In genomic region chr1:156471955-156472354, GRCm38 (mm10) we compare ENCODE assay signal across 20 mouse cellular contexts. TPM values are rescaled to one million over a fixed set of nuclear protein-coding genes. Genes with fewer than 3 reads are reported as not detected.
A peak's percentile ranks its signal among the peaks of the same experiment; 100 is the strongest.
DNase-seq lines count a peak whose midpoint lies in the region; ATAC-seq lines count a peak whose summit lies in the region.
"Had no signal": no experiment of that assay in that cellular context is flagged by ENCODE, and none has a peak within 500 bp of the region (broad histone marks: within the 10 kb centered on the region; RNA-seq: fewer than 3 reads in every experiment).

No protein-coding gene starts in this region.

- ATAC-seq in heart, embryonic 14.5 days (ENCODE audit: insufficient number of reproducible peaks, insufficient read depth, low FRiP score, low read depth): no peak
- ATAC-seq in lung, embryonic 15.5 days (ENCODE audit: borderline replicate concordance, extremely low read depth, low FRiP score, low TSS enrichment): no peak
- no peak for ATAC-seq in intestine, embryonic 16.5 days
- ATAC-seq in stomach, embryonic 14.5 days (ENCODE audit: insufficient number of reproducible peaks, insufficient read depth, low FRiP score, low read depth): no peak
- ATAC-seq in hindbrain, embryonic 16.5 days: no peak

- peaks cover 2% of the 10 kb centered on the region; the same call in 1 of the 2 replicates for H3K36me3 ChIP-seq in heart, embryonic 14.5 days (ENCODE audit: control insufficient read depth, insufficient read depth, low read length)
- H3K36me3 ChIP-seq in lung, embryonic 15.5 days: no peaks in the 10 kb centered on the region
- no peaks in the 10 kb centered on the region for H3K36me3 ChIP-seq in intestine, embryonic 16.5 days (ENCODE audit: control insufficient read depth, insufficient read depth, low read length)
- H3K36me3 ChIP-seq in stomach, embryonic 14.5 days (ENCODE audit: control insufficient read depth, insufficient read depth, low read length): no peaks in the 10 kb centered on the region
- no peaks in the 10 kb centered on the region for H3K36me3 ChIP-seq in hindbrain, embryonic 16.5 days (ENCODE audit: control insufficient read depth, insufficient read depth, low read length)
- H3K36me3 ChIP-seq: neural tube, embryonic 12.5 days had no signal

- peak overlapping the region; percentile 42; the same call in 1 of the 2 replicates for H3K9ac ChIP-seq in heart, embryonic 14.5 days (ENCODE audit: low read length)
- no peak overlapping the region for H3K9ac ChIP-seq in lung, embryonic 15.5 days
- no peak overlapping the region for H3K9ac ChIP-seq in intestine, embryonic 16.5 days (ENCODE audit: low read depth, low read length)
- no peak overlapping the region for H3K9ac ChIP-seq in stomach, embryonic 14.5 days (replicated peaks; ENCODE audit: low read depth, low read length)
- H3K9ac ChIP-seq in hindbrain, embryonic 16.5 days (ENCODE audit: low read depth, low read length): no peak overlapping the region
- H3K9ac ChIP-seq: hindbrain, embryonic 12.5 days; neural tube, embryonic 12.5 days had no signal

- H3K4me2 ChIP-seq in heart, embryonic 14.5 days (ENCODE audit: low read length): peak overlapping the region; percentile 74
- H3K4me2 ChIP-seq in lung, embryonic 15.5 days: peak overlapping the region; percentile 73; the same call in 1 of the 2 replicates
- H3K4me2 ChIP-seq in intestine, embryonic 16.5 days (ENCODE audit: low read depth, low read length): peak overlapping the region; percentile 71
- H3K4me2 ChIP-seq in stomach, embryonic 14.5 days (replicated peaks; ENCODE audit: low read depth, low read length): peak overlapping the region; percentile 68; the same call in 1 of the 2 replicates
- no peak overlapping the region for H3K4me2 ChIP-seq in hindbrain, embryonic 16.5 days (ENCODE audit: low read length)

- DNase-seq in heart, postnatal 36 days: no peak
- no peak for DNase-seq in lung, postnatal 10 days
- DNase-seq in retina, embryonic 14.5 days (ENCODE audit: low spot score): no peak
- DNase-seq: adrenal gland, postnatal 25 days; B cell, adult 2 months; cerebellum, adult 18-20 months; embryo, embryonic 11 days; gastrocnemius, postnatal 14 days; kidney, postnatal 25 days; midbrain, embryonic 14.5 days; thymus, postnatal 14 days had no signal

- peaks cover 5 to 25% of the 10 kb centered on the region in 2 experiments; a peak in 3 of 4 replicates for H3K4me1 ChIP-seq in heart, embryonic 14.5 days (ENCODE audit: control insufficient read depth in 2 of 2, insufficient read depth in 2 of 2, low read length in 2 of 2)
- H3K4me1 ChIP-seq in lung, embryonic 15.5 days: peaks cover 42% of the 10 kb centered on the region
- H3K4me1 ChIP-seq in intestine, embryonic 16.5 days (ENCODE audit: control insufficient read depth, insufficient read depth, low read length): peaks cover 13% of the 10 kb centered on the region
- H3K4me1 ChIP-seq in stomach, embryonic 14.5 days (ENCODE audit: control insufficient read depth, insufficient read depth, low read length): 0 out of 2 replicates have a peak, but pooled peaks cover 4% of the 10 kb centered on the region
- peaks cover 6% of the 10 kb centered on the region for H3K4me1 ChIP-seq in hindbrain, embryonic 16.5 days (ENCODE audit: control insufficient read depth, insufficient read depth, low read depth, low read length)

- peak overlapping the region in 1 of 2 experiments; percentile 78; a peak in 1 of 4 replicates for H3K4me3 ChIP-seq in heart, embryonic 14.5 days (ENCODE audit: control insufficient read depth in 1 of 2, insufficient read depth in 1 of 2, low read depth in 1 of 2, low read length in 2 of 2)
- H3K4me3 ChIP-seq in lung, embryonic 15.5 days: no peak overlapping the region
- peak overlapping the region; percentile 26 for H3K4me3 ChIP-seq in intestine, embryonic 16.5 days (ENCODE audit: low read length)
- peak overlapping the region; percentile 52; the same call in 1 of the 2 replicates for H3K4me3 ChIP-seq in stomach, embryonic 14.5 days (ENCODE audit: low read depth, low read length)
- no peak overlapping the region for H3K4me3 ChIP-seq in hindbrain, embryonic 16.5 days (ENCODE audit: low read length)
- H3K4me3 ChIP-seq: erythroblast, embryonic 14.5 days; hindbrain, embryonic 12.5 days; neural tube, embryonic 12.5 days had no signal

- 82% methylated on average over 7 of the region's 7 CpGs for WGBS in heart, embryonic 14.5 days
- WGBS in lung, embryonic 15.5 days: 65% methylated on average over 7 of the region's 7 CpGs
- WGBS in intestine, embryonic 16.5 days: 68% methylated on average over 7 of the region's 7 CpGs
- 58% methylated on average over 7 of the region's 7 CpGs for WGBS in stomach, embryonic 14.5 days
- WGBS in hindbrain, embryonic 16.5 days: 88% methylated on average over 7 of the region's 7 CpGs

- 0 out of 2 replicates have a peak, but pooled peaks cover 6% of the 10 kb centered on the region for H3K9me3 ChIP-seq in heart, embryonic 14.5 days (ENCODE audit: control insufficient read depth, low read length)
- H3K9me3 ChIP-seq in lung, embryonic 15.5 days: no peaks in the 10 kb centered on the region
- H3K9me3 ChIP-seq in intestine, embryonic 16.5 days (ENCODE audit: control insufficient read depth, low read length): no peaks in the 10 kb centered on the region
- H3K9me3 ChIP-seq in stomach, embryonic 14.5 days (ENCODE audit: control insufficient read depth, low read depth, low read length): no peaks in the 10 kb centered on the region
- peaks cover 7% of the 10 kb centered on the region for H3K9me3 ChIP-seq in hindbrain, embryonic 16.5 days (ENCODE audit: control insufficient read depth, low read length)
- H3K9me3 ChIP-seq: limb, embryonic 13.5 days; neural tube, embryonic 12.5 days had no signal

- no peaks in the 10 kb centered on the region for H3K27me3 ChIP-seq in heart, embryonic 14.5 days (ENCODE audit: control insufficient read depth, insufficient read depth, low read length)
- H3K27me3 ChIP-seq in lung, embryonic 15.5 days: no peaks in the 10 kb centered on the region
- no peaks in the 10 kb centered on the region for H3K27me3 ChIP-seq in intestine, embryonic 16.5 days (replicated peaks; ENCODE audit: control insufficient read depth, insufficient read depth, low read length)
- no peaks in the 10 kb centered on the region for H3K27me3 ChIP-seq in stomach, embryonic 14.5 days (ENCODE audit: control insufficient read depth, insufficient read depth, low read length)
- no peaks in the 10 kb centered on the region for H3K27me3 ChIP-seq in hindbrain, embryonic 16.5 days (replicated peaks; ENCODE audit: control insufficient read depth, insufficient read depth, low read length)
- H3K27me3 ChIP-seq: limb, embryonic 13.5 days had no signal

- H3K27ac ChIP-seq in heart, embryonic 14.5 days (replicated peaks in 1 of 2; ENCODE audit: control insufficient read depth in 1 of 2, insufficient read depth in 1 of 2, low read depth in 2 of 2, low read length in 2 of 2): peak overlapping the region in 1 of 2 experiments; percentile 75; a peak in 1 of 4 replicates
- no peak overlapping the region; the same call in 1 of the 2 replicates for H3K27ac ChIP-seq in lung, embryonic 15.5 days
- peak overlapping the region; percentile 77 for H3K27ac ChIP-seq in intestine, embryonic 16.5 days (ENCODE audit: low read length)
- no peak overlapping the region for H3K27ac ChIP-seq in stomach, embryonic 14.5 days (ENCODE audit: low read length)
- no peak overlapping the region for H3K27ac ChIP-seq in hindbrain, embryonic 16.5 days (ENCODE audit: low read depth, low read length)
- H3K27ac ChIP-seq: hindbrain, embryonic 12.5 days; limb, embryonic 13.5 days; neural tube, embryonic 12.5 days had no signal

- intact Hi-C loops in heart, postnatal 36 days (cut with DNase I): loop anchor here (5.0 kb wide), 1 partner anchor 50 kb away; the partner anchor contains the start of gene Axdnd1

RNA-seq across cellular contexts. Expression of gene Soat1, which starts 2.2 kb away (rescaled TPM):
- 32.2 and 32.7 TPM in 2 replicates for polyA plus RNA-seq in heart, embryonic 14.5 days (2014; fragmentation: Nextera tagmentation; extraction: Ambion mirVana)
- 1 to 10 TPM; 7.9 to 8.9 TPM for total RNA-seq in heart, postnatal 36 days (2021)
- polyA plus RNA-seq in lung, embryonic 15.5 days (2015; fragmentation: Nextera tagmentation; extraction: Ambion mirVana): 35.7 and 37.0 TPM in 2 replicates
- 84.4 and 93.9 TPM in 2 replicates for polyA plus RNA-seq in intestine, embryonic 16.5 days (2015; fragmentation: Nextera tagmentation; extraction: Ambion mirVana)
- 50.0 and 51.6 TPM in 2 replicates for polyA plus RNA-seq in stomach, embryonic 14.5 days (2014; fragmentation: Nextera tagmentation; extraction: Ambion mirVana)
- 11.3 and 12.6 TPM in 2 replicates for polyA plus RNA-seq in hindbrain, embryonic 16.5 days (2015; fragmentation: Nextera tagmentation; extraction: Ambion mirVana)

RNA-seq across cellular contexts. Expression of gene Axdnd1, which starts 51.0 kb away (rescaled TPM):
- polyA plus RNA-seq in heart, embryonic 14.5 days (2014; fragmentation: Nextera tagmentation; extraction: Ambion mirVana): 0.20 and 0.35 TPM in 2 replicates
- total RNA-seq in heart, postnatal 36 days (2021): not detected
- polyA plus RNA-seq in lung, embryonic 15.5 days (2015; fragmentation: Nextera tagmentation; extraction: Ambion mirVana): 0.10 and 0.42 TPM in 2 replicates
- polyA plus RNA-seq in intestine, embryonic 16.5 days (2015; fragmentation: Nextera tagmentation; extraction: Ambion mirVana): 0.16 and 0.29 TPM in 2 replicates
- polyA plus RNA-seq in stomach, embryonic 14.5 days (2014; fragmentation: Nextera tagmentation; extraction: Ambion mirVana): 0.71 and 0.73 TPM in 2 replicates
- 0.22 and 0.43 TPM in 2 replicates for polyA plus RNA-seq in hindbrain, embryonic 16.5 days (2015; fragmentation: Nextera tagmentation; extraction: Ambion mirVana)
- total RNA-seq: gastrocnemius, postnatal 14 days had no signal
- polyA plus RNA-seq: erythroblast, embryonic 14.5 days; neural tube, embryonic 12.5 days had no signal

RNA-seq across cellular contexts. Expression of gene Gm10031, which starts 51.9 kb away (rescaled TPM):
- polyA plus RNA-seq in heart, embryonic 14.5 days (2014; fragmentation: Nextera tagmentation; extraction: Ambion mirVana): 0.74 and 0.82 TPM in 2 replicates
- 10 to 100 TPM; 48.9 to 51.9 TPM for total RNA-seq in heart, postnatal 36 days (2021)
- 0.25 and 0.27 TPM in 2 replicates for polyA plus RNA-seq in lung, embryonic 15.5 days (2015; fragmentation: Nextera tagmentation; extraction: Ambion mirVana)
- 0.26 and 0.48 TPM in 2 replicates for polyA plus RNA-seq in intestine, embryonic 16.5 days (2015; fragmentation: Nextera tagmentation; extraction: Ambion mirVana)
- polyA plus RNA-seq in stomach, embryonic 14.5 days (2014; fragmentation: Nextera tagmentation; extraction: Ambion mirVana): 0.68 TPM in 1 of 2 replicates, not detected in the other
- polyA plus RNA-seq in hindbrain, embryonic 16.5 days (2015; fragmentation: Nextera tagmentation; extraction: Ambion mirVana): 0.34 and 0.91 TPM in 2 replicates

Comparison
In these comparisons a context has a peak if more than half of its experiments do, and no peak if none do; other contexts are left out.
1. H3K4me3 ChIP-seq: peak in intestine, embryonic 16.5 days (single experiment) and stomach, embryonic 14.5 days (single experiment); none in lung, embryonic 15.5 days (single experiment) and hindbrain, embryonic 16.5 days (single experiment).